ENCODE assay signal across 16 mouse cellular contexts in the genomic region with DNA sequence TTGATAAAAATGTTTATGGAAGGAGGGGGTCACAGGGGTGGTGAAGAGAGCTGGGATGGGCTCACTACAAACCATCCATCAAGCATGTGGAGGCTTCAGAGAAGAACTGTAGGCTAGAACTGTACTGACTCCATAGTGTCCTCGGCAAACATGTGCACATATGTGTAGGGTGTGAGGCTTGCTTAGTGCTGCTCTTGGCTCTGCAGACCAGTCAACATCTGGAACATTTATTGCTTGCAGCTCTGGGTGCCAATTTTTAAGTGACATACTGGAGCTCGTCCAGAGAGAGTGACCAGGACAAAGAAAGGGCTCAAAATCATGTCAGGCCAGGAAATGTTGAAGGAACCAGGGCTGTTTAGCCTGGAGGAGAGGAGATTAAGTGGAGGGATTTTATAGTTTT.
DNase-seq lines count a peak whose midpoint lies in the region; ATAC-seq lines count a peak whose summit lies in the region.
"Had no signal": no experiment of that assay in that cellular context is flagged by ENCODE, and none has a peak within 500 bp of the region (broad histone marks: within the 10 kb centered on the region; RNA-seq: fewer than 3 reads in every experiment).

No protein-coding gene starts in this region.

- no peaks in the 10 kb centered on the region for H3K9me3 ChIP-seq in hindbrain, embryonic 14.5 days (ENCODE audit: control insufficient read depth, low read length)
- H3K9me3 ChIP-seq in hindbrain, embryonic 13.5 days = no peaks in the 10 kb centered on the region
- H3K9me3 ChIP-seq in lung, embryonic 15.5 days = no peaks in the 10 kb centered on the region
- H3K9me3 ChIP-seq: embryonic facial prominence, embryonic 13.5 days; forebrain, embryonic 10.5 days; hindbrain, embryonic 10.5 days; limb, embryonic 15.5 days; midbrain, embryonic 13.5 days had no signal

- H3K4me2 ChIP-seq in hindbrain, embryonic 14.5 days (replicated peaks) = no peak overlapping the region
- no peak overlapping the region for H3K4me2 ChIP-seq in hindbrain, embryonic 13.5 days
- no peak overlapping the region for H3K4me2 ChIP-seq in lung, embryonic 15.5 days
- H3K4me2 ChIP-seq: embryonic facial prominence, embryonic 13.5 days; limb, embryonic 15.5 days; midbrain, embryonic 13.5 days had no signal

- no peak for DNase-seq in hindbrain, embryonic 14.5 days (ENCODE audit: low spot score)
- no peak for DNase-seq in lung, adult 18-20 months
- DNase-seq in kidney, postnatal 14 days = peak; percentile 37
- DNase-seq in lung, postnatal 4 days = peak; percentile 25 to 49
- no peak for DNase-seq in adrenal gland, postnatal 4 days (ENCODE audit: low spot score in 2 of 2)
- DNase-seq: adrenal gland, adult 2 months; cerebellum, adult 18-20 months; gastrocnemius, postnatal 25 days had no signal

- H3K27me3 ChIP-seq in hindbrain, embryonic 14.5 days (ENCODE audit: control insufficient read depth, insufficient read depth, low read length) = no peaks in the 10 kb centered on the region
- no peaks in the 10 kb centered on the region for H3K27me3 ChIP-seq in hindbrain, embryonic 13.5 days
- no peaks in the 10 kb centered on the region for H3K27me3 ChIP-seq in lung, embryonic 15.5 days
- H3K27me3 ChIP-seq: embryonic facial prominence, embryonic 13.5 days; limb, embryonic 15.5 days; midbrain, embryonic 13.5 days had no signal

- no peaks in the 10 kb centered on the region for H3K4me1 ChIP-seq in hindbrain, embryonic 14.5 days (replicated peaks; ENCODE audit: control insufficient read depth, insufficient read depth, low read length)
- no peaks in the 10 kb centered on the region for H3K4me1 ChIP-seq in hindbrain, embryonic 13.5 days (replicated peaks)
- no peaks in the 10 kb centered on the region for H3K4me1 ChIP-seq in lung, embryonic 15.5 days
- H3K4me1 ChIP-seq: embryonic facial prominence, embryonic 13.5 days; forebrain, embryonic 10.5 days; hindbrain, embryonic 10.5 days; limb, embryonic 15.5 days; midbrain, embryonic 13.5 days had no signal

- 68% methylated on average over 2 of the region's 2 CpGs for WGBS in hindbrain, embryonic 14.5 days
- 74% methylated on average over 2 of the region's 2 CpGs for WGBS in hindbrain, embryonic 13.5 days
- 26% methylated on average over 2 of the region's 2 CpGs for WGBS in lung, embryonic 15.5 days

- H3K36me3 ChIP-seq in hindbrain, embryonic 14.5 days (replicated peaks; ENCODE audit: control insufficient read depth, insufficient read depth) = no peaks in the 10 kb centered on the region
- no peaks in the 10 kb centered on the region for H3K36me3 ChIP-seq in hindbrain, embryonic 13.5 days
- H3K36me3 ChIP-seq in lung, embryonic 15.5 days = no peaks in the 10 kb centered on the region
- H3K36me3 ChIP-seq: embryonic facial prominence, embryonic 13.5 days; forebrain, embryonic 10.5 days; hindbrain, embryonic 10.5 days; limb, embryonic 15.5 days; midbrain, embryonic 13.5 days had no signal

- ATAC-seq in hindbrain, embryonic 14.5 days (ENCODE audit: low FRiP score) = 0 out of 2 replicates have a peak, but pooled peaks have one; percentile 17
- no peak for ATAC-seq in hindbrain, embryonic 13.5 days (ENCODE audit: low FRiP score)
- ATAC-seq in lung, embryonic 15.5 days (ENCODE audit: borderline replicate concordance, extremely low read depth, low FRiP score, low TSS enrichment) = peak; percentile 94
- ATAC-seq: midbrain, embryonic 13.5 days had no signal

- H3K27ac ChIP-seq in hindbrain, embryonic 14.5 days = no peak overlapping the region
- H3K27ac ChIP-seq in hindbrain, embryonic 13.5 days = no peak overlapping the region
- no peak overlapping the region for H3K27ac ChIP-seq in lung, embryonic 15.5 days
- H3K27ac ChIP-seq: embryonic facial prominence, embryonic 13.5 days; forebrain, embryonic 10.5 days; hindbrain, embryonic 10.5 days; limb, embryonic 15.5 days; macrophage; midbrain, embryonic 13.5 days had no signal

- H3K4me3 ChIP-seq in hindbrain, embryonic 14.5 days (replicated peaks; ENCODE audit: low read length) = no peak overlapping the region
- H3K4me3 ChIP-seq in hindbrain, embryonic 13.5 days = no peak overlapping the region
- H3K4me3 ChIP-seq in lung, embryonic 15.5 days = no peak overlapping the region
- H3K4me3 ChIP-seq: embryonic facial prominence, embryonic 13.5 days; forebrain, embryonic 10.5 days; hindbrain, embryonic 10.5 days; limb, embryonic 15.5 days; midbrain, embryonic 13.5 days had no signal

- no peak overlapping the region for H3K9ac ChIP-seq in hindbrain, embryonic 14.5 days
- H3K9ac ChIP-seq in hindbrain, embryonic 13.5 days = no peak overlapping the region
- no peak overlapping the region for H3K9ac ChIP-seq in lung, embryonic 15.5 days
- H3K9ac ChIP-seq: embryonic facial prominence, embryonic 13.5 days; limb, embryonic 15.5 days; midbrain, embryonic 13.5 days had no signal

Comparison
In these comparisons a context has a peak if more than half of its experiments do, and no peak if none do; other contexts are left out.
1. DNase-seq: peak in kidney, postnatal 14 days (single experiment) and lung, postnatal 4 days (2 of 2); none in hindbrain, embryonic 14.5 days (single experiment), lung, adult 18-20 months (0 of 2) and adrenal gland, postnatal 4 days (0 of 2).